Mouse (Mus musculus) T-helper 17 cell (primary cell): ENCODE results near the gene Tmem9b.

Experiments used
- in situ Hi-C, 2 experiments: fragments of 300-600 bp; cut with MboI, MseI; formaldehyde crosslinking; loops; 1 replicate in 1 of 2; 2 replicates in 1 of 2; pipeline ENCODE4 v1.15.1; 2025; ENCODE audit warnings: high pct_unique_total_duplicates in 2 of 2

Tmem9b gene

GRCm38 (mm10) chr7:109690961-109691360, 61.7 kb downstream of the Tmem9b start:
- in situ Hi-C loops, result no loop called here

DNA sequence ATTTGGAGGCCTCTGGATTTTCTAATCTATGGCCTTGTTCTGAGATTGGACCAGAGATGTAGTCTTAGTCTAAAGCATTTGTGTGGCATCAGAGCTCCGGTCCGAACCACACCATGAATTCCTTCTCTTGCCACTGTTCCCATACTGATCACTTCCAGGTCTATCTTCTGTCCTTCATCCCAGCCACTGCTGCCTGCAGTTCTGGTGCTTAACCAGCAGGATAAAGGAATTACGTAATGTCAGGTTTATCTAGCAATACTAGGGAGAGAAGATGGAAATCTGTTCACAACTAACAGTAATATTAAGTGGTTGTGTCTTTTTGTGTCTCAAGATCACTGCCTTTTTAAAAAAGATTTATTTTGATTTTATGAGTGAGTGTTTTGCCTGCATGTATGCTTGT, 62.6 kb downstream of the Tmem9b start:
- in situ Hi-C loops, result no loop called here

DNA sequence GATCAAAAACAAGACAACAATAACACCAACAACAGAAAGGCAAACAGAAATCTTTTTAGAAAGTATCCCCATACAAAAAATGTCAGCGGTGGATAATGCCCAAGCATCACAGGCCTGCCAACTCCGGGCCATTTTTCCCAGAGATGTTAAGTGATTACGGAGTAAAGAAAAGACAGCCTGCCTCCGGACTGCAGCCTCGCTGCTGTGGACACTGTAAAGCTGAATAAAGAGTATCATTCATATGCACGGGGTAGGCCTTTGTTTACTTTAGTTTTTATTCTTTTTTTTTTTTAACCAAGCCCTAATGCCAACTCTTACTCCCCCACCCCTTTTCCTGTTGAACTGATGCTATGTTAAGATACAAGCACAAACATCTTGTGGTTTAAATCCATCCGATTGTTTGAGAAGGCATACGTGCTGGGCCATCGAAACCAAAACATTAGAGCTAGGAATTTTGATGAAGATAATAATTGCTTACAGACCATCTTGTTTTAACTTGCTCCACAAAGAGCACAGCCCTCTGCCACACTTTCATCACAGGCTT, 66.0 kb downstream of the Tmem9b start:
- in situ Hi-C loops, result no loop called here
